Mouse (Mus musculus): ENCODE results near the gene Zfp93. TPM values are rescaled to one million over a fixed set of nuclear protein-coding genes. Genes with fewer than 3 reads are reported as not detected.

Gene Zfp93
- 1 to 10 TPM; 1.8 to 2.8 TPM for total RNA-seq (2023)

GRCm38 (mm10) chr7:24270288-24270672 lies at the start of gene Zfp93:
Gene Zfp93 (plus strand): TSS chr7:24270420.

GRCm38 (mm10) chr7:24237040-24237791 lies 33.0 kb upstream of the Zfp93 start, which contains the start of gene Zfp109:
Gene Zfp109 (minus strand): TSS chr7:24237560.

GRCm38 (mm10) chr7:24254633-24255474 lies 15.4 kb upstream of the Zfp93 start, which contains the start of gene Zfp108:
Gene Zfp108 (plus strand): TSS chr7:24254794.

GRCm38 (mm10) chr7:24300771-24301282 lies 30.6 kb downstream of the Zfp93 start, which contains the start of gene Zfp61:
Gene Zfp61 (minus strand): TSS chr7:24301232.

GRCm38 (mm10) chr7:24316567-24317092 lies 46.4 kb downstream of the Zfp93 start, which contains the start of gene Zfp94:
Gene Zfp94 (minus strand): TSS chr7:24316666.

Other genes with a start within 250 kb of the Zfp93 start
- not detected for gene Vmn1r183, start 217.2 kb upstream of the Zfp93 start, total RNA-seq (2023)
- gene Zfp180, start 188.5 kb upstream of the Zfp93 start, total RNA-seq (2023) = 10 to 100 TPM; 37.5 to 41.5 TPM
- gene Zfp112, start 158.1 kb upstream of the Zfp93 start, total RNA-seq (2023) = 1 to 10 TPM; 5.9 to 6.7 TPM
- 10 to 100 TPM; 10.0 to 10.5 TPM for gene Zfp235, start 136.3 kb upstream of the Zfp93 start, total RNA-seq (2023)
- gene Zfp114, start 95.4 kb upstream of the Zfp93 start, total RNA-seq (2023) = under 1 TPM; 0.24 to 0.84 TPM
- under 1 TPM; 0.18 to 0.29 TPM for gene Zfp111, start 59.0 kb upstream of the Zfp93 start, total RNA-seq (2023)
- 1 to 10 TPM; 4.1 to 6.1 TPM for gene Zfp109, start 32.9 kb upstream of the Zfp93 start, total RNA-seq (2023)
- under 1 TPM; 0.55 to 0.59 TPM for gene Zfp108, start 15.6 kb upstream of the Zfp93 start, total RNA-seq (2023)
- gene Zfp61, start 30.8 kb downstream of the Zfp93 start, total RNA-seq (2023) = 10 to 100 TPM; 13.8 to 15.5 TPM
- gene Zfp94, start 46.2 kb downstream of the Zfp93 start, total RNA-seq (2023) = 1 to 10 TPM; 6.0 to 6.6 TPM
- gene Tescl, start 63.5 kb downstream of the Zfp93 start, total RNA-seq (2023) = not detected
- not detected for gene Lypd5, start 78.8 kb downstream of the Zfp93 start, total RNA-seq (2023)
- gene Kcnn4, start 99.8 kb downstream of the Zfp93 start, total RNA-seq (2023) = 100 to 1,000 TPM; 172 to 196 TPM
- 100 to 1,000 TPM; 117 to 120 TPM for gene Smg9, start 129.2 kb downstream of the Zfp93 start, total RNA-seq (2023)
- gene Irgc1, start 181.9 kb downstream of the Zfp93 start, total RNA-seq (2023) = 10 to 100 TPM in 1 of 2 experiments, 1 to 10 TPM in 1; 5.4 to 11.9 TPM
- gene Plaur, start 192.1 kb downstream of the Zfp93 start, total RNA-seq (2023) = 100 to 1,000 TPM; 116 to 136 TPM
- gene Cadm4, start 211.6 kb downstream of the Zfp93 start, total RNA-seq (2023) = under 1 TPM in 1 of 2 experiments, not detected in 1; 0.26 TPM
- gene Zfp428, start 236.6 kb downstream of the Zfp93 start, total RNA-seq (2023) = 1 to 10 TPM in 1 of 2 experiments, under 1 TPM in 1; 0.90 to 1.2 TPM
- gene AC161166.1, start 242.0 kb downstream of the Zfp93 start, total RNA-seq (2023) = not detected